Mouse (Mus musculus): Measurements from ENCODE around the gene Car4.

DNA sequence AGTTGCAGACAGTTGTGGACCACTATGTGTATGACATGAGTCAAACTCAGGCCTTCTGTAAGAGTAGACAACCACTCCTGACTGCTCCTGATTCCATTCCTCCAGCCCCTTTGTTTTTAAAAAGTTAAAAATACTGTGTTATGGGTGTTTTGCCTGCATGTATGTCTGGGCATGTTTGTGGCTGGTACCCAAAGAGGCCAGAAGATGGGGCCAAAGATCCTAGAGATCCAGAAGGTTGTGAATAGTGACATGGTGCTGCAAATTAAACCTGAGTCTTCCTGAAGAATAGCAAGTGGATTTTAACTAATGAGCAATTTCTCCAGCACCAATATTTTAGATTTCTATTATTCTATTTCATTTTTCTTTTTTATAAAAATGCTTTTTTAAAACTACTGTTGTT, 55.5 kb downstream of the Car4 start:
- no peak for TF ChIP-seq POLR2A (IDR thresholded peaks at IDR 0.05; ENCODE audit: insufficient read length, low read depth)
- no peak for TF ChIP-seq MYOG (IDR thresholded peaks at IDR 0.05; ENCODE audit: control insufficient read depth in 1 of 3, insufficient read depth in 1 of 3, insufficient read length in 2 of 3, low read depth in 2 of 3)
- TF ChIP-seq USF1 (IDR thresholded peaks at IDR 0.05; ENCODE audit: low read depth) = no peak
- no peak for TF ChIP-seq TCF12 (IDR thresholded peaks at IDR 0.05; ENCODE audit: insufficient read depth, poor library complexity, severe bottlenecking)
- no peak for TF ChIP-seq MYOD1 (IDR thresholded peaks at IDR 0.05; ENCODE audit: control insufficient read depth in 1 of 3, insufficient read length in 2 of 3, low read depth in 2 of 3)
- TF ChIP-seq REST (IDR thresholded peaks at IDR 0.05; ENCODE audit: insufficient read depth, insufficient read length) = no peak
- no peak for TF ChIP-seq TCF3 (IDR thresholded peaks at IDR 0.05; ENCODE audit: insufficient read length, low read depth)
- no peak for TF ChIP-seq CEBPB (IDR thresholded peaks at IDR 0.05; ENCODE audit: insufficient read depth, poor library complexity, severe bottlenecking)

Measured in myocyte (in vitro differentiated cells).